Mouse (Mus musculus) liver, embryonic 11.5 days (tissue): ENCODE data around the gene Jup. TPM values are rescaled to one million over a fixed set of nuclear protein-coding genes. Genes with fewer than 3 reads are reported as not detected.

Source experiments
- ATAC-seq: fragments of 200-750 bp; cut with Nextera tagmentation; replicated peaks from 2 replicates; pipeline ENCODE4 v1.8.0; 2017; ENCODE audit warnings: moderate number of reproducible peaks, mild to moderate bottlenecking, moderate TSS enrichment, moderate library complexity; ENCODE audit not compliant: low FRiP score
- DNase-seq: peaks from one replicate; pipeline ENCODE4 v3.0.0-alpha.2; 2017; ENCODE audit warnings: low spot score
- H3K27ac ChIP-seq: fragments of 300-500 bp; sonication (generic); 2 replicates; pipeline ENCODE4 v1.5.1; 2014; ENCODE audit warnings: mild to moderate bottlenecking, low read depth, low read length, control low read depth
- H3K27me3 ChIP-seq: fragments of 300-500 bp; sonication (generic); replicated peaks from 2 replicates; pipeline ENCODE4 v1.6.1; 2014; ENCODE audit warnings: low read length, mixed read lengths; ENCODE audit not compliant: control insufficient read depth, insufficient read depth
- H3K36me3 ChIP-seq: fragments of 300-500 bp; sonication (generic); 2 replicates; pipeline ENCODE4 v1.6.1; 2014; ENCODE audit warnings: mild to moderate bottlenecking, low read length, moderate library complexity, mixed read lengths; ENCODE audit not compliant: control insufficient read depth, insufficient read depth
- H3K4me1 ChIP-seq: fragments of 300-500 bp; sonication (generic); replicated peaks from 2 replicates; pipeline ENCODE4 v1.6.1; 2014; ENCODE audit warnings: low read length, mixed read lengths; ENCODE audit not compliant: control insufficient read depth, insufficient read depth
- H3K4me2 ChIP-seq: fragments of 300-500 bp; sonication (generic); 2 replicates; pipeline ENCODE4 v1.6.1; 2014; ENCODE audit warnings: mild to moderate bottlenecking, control low read depth, moderate library complexity
- H3K4me3 ChIP-seq: fragments of 300-500 bp; sonication (generic); 2 replicates; pipeline ENCODE4 v1.5.1; 2014; ENCODE audit warnings: low read depth, low read length, control low read depth
- H3K9ac ChIP-seq: fragments of 300-500 bp; sonication (generic); 2 replicates; pipeline ENCODE4 v1.6.1; 2014; ENCODE audit warnings: low read depth, low read length, control low read depth
- H3K9me3 ChIP-seq: fragments of 300-500 bp; sonication (generic); 2 replicates; pipeline ENCODE4 v1.6.1; 2016; ENCODE audit warnings: low read length, inconsistent platforms, mixed read lengths; ENCODE audit not compliant: control insufficient read depth
- WGBS: fragments of 180-500 bp; shearing (Covaris S2); extraction: QIAGEN DNeasy Blood & Tissue Kit; methylation state at CpG from one replicate; pipeline ENCODE4 v1.1.7; 2014; 5-methylcytosine and 5-hydroxymethylcytosine counted together
- polyA plus RNA-seq: library from polyadenylated mRNA; unstranded; fragments of >200 nt; fragmentation: Nextera tagmentation; extraction: Ambion mirVana; gene quantifications from 2 replicates; pipeline ENCODE4 v1.2.1, GENCODE M21; 2014

Jup gene
- 38.8 and 41.6 TPM in 2 replicates for polyA plus RNA-seq

DNA sequence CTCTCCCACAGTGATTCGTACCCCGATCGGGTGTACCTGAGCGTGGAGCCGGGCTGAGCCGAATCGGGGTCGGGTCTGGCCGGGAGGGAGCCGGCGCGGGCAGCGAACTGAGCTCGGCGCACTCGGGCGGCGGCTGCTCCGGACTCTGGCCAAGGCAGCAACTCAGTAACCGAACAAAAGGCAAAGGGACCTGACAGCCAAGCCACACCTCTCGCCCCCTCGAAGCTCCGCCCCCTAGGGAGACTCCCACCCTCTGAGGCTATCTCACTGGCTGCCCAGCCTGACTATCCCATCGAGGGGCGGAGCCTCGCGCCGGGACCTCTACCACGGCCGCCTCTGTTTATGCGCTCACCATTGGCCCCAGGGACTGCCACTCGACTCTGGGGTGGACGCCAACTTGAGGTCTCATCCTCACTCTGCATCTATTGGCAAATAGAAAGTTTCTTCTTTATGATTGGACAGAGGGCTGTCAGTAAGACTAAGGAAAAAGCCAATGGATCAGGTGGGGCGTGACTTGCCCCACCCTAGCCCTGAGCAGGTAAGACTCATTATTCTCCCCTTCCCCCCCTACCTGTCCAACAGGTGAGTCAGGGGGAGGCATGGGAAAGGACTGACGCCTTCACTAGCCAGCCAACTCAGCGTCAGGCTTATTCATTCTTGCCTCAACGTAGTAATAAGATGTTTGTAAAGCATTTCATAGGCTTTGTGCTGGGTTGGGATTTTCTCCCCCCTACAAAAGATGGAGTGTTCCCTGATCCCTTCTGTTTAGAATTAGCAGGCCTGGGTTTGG lies at the start of gene Jup:
Gene Jup (minus strand): TSS at position 164 of the 790 bp plus-strand sequence.
- Histone ChIP-seq H3K27ac (peak within 1 kb of the TSS; percentile 70; the same call in 1 of the 2 replicates), H3K4me1 (peaks cover 29% of the 10 kb centered on the region)
- WGBS: 1% methylated on average over 37 of the region's 37 CpGs

DNA sequence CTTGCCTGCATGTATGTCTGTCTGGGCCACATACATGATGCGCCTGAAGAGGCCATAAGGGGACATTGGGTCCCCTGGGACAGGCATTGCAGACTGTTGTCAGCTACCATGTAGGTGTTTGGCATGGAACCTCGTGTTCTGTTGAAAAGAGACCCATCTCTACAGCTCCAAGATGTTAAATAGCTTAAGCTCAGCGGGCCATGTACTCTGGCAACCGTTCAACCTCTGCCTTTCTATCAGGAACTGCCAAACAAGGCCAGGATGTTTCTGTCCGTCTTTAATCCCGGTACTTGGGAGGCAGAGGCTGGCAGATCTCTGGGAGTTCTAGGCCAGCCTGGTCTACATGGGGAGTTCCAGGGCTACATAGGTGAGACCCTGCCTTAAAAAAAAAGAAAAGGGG lies 45.1 kb upstream of the Jup start:
- Histone ChIP-seq H3K4me1 (peaks cover 11% of the 10 kb centered on the region), H3K4me2 (no peak overlapping the region), H3K27ac (no peak overlapping the region), H3K9me3 (no peaks in the 10 kb centered on the region), H3K9ac (no peak overlapping the region), H3K27me3 (no peaks in the 10 kb centered on the region), H3K36me3 (peaks cover 4% of the 10 kb centered on the region), H3K4me3 (no peak overlapping the region)
- WGBS: 87% methylated on average over 6 of the region's 6 CpGs
- DNase-seq (no peak), ATAC-seq (no peak)

More for the DNA sequence above, at the start of gene Jup:
- no peaks in the 10 kb centered on the region for H3K9me3 ChIP-seq
- DNase-seq (peak; percentile 98), ATAC-seq (peak; percentile 97)
- no peaks in the 10 kb centered on the region for H3K27me3 ChIP-seq
- H3K9ac ChIP-seq: peak within 1 kb of the TSS; percentile 69
- H3K4me2 ChIP-seq: peak within 1 kb of the TSS; percentile 73
- peak within 1 kb of the TSS; percentile 71 for H3K4me3 ChIP-seq
- H3K36me3 ChIP-seq: no peaks in the 10 kb centered on the region; the same call in 1 of the 2 replicates

DNA sequence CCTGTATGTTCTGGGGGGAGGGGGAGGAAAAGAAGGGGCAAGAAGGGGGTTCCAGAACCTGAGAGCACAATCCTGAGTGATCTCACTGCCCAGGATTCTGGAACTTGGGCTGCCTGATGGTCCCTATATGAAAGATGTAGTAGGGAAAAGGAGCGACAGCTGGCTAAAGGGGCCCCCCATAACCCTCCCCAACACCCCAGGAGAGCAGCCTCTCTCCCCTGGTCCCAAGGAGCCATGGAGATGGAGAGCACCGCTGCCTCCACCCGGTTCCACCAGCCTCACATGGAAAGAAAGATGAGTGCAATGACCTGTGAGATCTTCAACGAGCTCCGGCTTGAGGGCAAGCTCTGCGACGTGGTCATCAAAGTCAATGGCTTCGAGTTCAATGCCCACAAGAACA lies 44.2 kb upstream of the Jup start, which contains the start of the genes Nt5c3b and Klhl10:
Gene Nt5c3b (minus strand): TSS at position 12 of the 400 bp plus-strand sequence.
Gene Klhl10 (plus strand): TSS at position 121 of the 400 bp plus-strand sequence.
- ATAC-seq (no peak), DNase-seq (no peak)
- Histone ChIP-seq H3K27ac (no peak within 1 kb of the TSS), H3K27me3 (no peaks in the 10 kb centered on the region), H3K4me2 (peak within 1 kb of the TSS; percentile 70), H3K4me3 (peak within 1 kb of the TSS; percentile 68), H3K9me3 (no peaks in the 10 kb centered on the region), H3K4me1 (peaks cover 11% of the 10 kb centered on the region), H3K9ac (peak within 1 kb of the TSS; percentile 78), H3K36me3 (peaks cover 8% of the 10 kb centered on the region)
- 79% methylated on average over 8 of the region's 8 CpGs for WGBS

DNA sequence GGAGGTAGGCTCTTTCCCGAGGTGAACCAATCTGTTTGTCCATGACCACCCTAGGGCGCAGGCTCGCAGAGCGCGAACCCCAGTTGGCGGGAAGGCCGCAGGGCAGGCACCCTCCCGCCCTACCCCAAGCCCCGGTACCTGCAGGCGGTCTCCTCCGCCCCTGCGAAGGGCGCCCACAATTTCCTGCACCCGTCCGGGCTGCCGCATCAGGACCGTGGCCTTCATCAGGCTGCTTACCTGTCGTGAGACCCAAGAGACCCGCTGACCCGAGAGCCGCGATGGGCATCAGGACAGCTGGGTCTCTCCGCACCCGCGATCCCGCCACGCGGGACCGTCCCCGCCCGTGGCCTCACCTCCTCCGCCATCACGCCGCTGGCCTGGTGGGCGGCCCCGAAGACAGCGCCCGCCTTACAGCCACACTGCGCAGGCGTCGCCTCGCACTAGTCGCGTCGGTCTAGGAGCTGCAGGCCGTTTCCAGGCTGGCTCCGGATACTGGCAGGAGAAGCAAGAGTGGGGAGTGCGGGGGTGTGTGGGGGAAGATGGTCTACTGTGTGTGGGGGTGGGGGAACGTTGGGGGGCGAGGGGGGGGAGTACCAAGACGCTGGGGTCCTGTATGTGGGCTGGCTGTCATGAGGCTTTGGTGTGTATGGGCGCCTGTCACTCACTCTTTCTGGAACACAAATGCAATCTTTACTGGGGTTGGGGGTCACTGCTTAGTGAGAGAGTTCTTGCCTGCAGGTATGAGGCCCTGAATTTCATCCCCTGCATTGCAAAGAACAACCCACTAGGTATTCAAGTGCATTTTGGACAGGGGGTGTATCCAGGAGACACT lies 43.3 kb upstream of the Jup start:
- peak; percentile 94 for ATAC-seq
- Histone ChIP-seq H3K4me1 (peaks cover 11% of the 10 kb centered on the region), H3K9me3 (no peaks in the 10 kb centered on the region), H3K27ac (no peak overlapping the region), H3K4me3 (peak overlapping the region; percentile 68), H3K4me2 (peak overlapping the region; percentile 70), H3K9ac (peak overlapping the region; percentile 78), H3K27me3 (no peaks in the 10 kb centered on the region), H3K36me3 (peaks cover 13% of the 10 kb centered on the region)
- WGBS: 2% methylated on average over 50 of the region's 52 CpGs
- DNase-seq: peak; percentile 75

DNA sequence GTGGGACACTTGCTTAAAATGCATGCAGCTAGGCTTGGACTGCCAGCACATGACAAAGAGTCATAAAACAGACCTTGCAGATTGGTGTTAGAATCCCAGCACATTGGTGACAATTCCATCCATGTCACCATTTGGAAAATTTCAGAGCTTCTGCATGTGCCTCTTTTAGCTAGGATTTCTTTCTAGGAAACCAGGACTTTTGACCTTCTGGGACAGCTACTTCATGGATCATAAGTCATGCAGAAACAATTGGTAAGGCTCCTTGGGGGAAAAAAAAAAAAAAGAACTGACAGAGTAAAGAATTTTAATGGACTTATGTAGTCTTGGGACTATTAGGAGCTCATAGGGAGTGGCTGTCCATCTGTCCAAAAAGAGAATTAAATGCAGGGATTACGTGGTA lies 40.3 kb upstream of the Jup start:
- no peak overlapping the region for H3K27ac ChIP-seq
- 90% methylated on average over 1 of the region's 1 CpGs for WGBS

DNA sequence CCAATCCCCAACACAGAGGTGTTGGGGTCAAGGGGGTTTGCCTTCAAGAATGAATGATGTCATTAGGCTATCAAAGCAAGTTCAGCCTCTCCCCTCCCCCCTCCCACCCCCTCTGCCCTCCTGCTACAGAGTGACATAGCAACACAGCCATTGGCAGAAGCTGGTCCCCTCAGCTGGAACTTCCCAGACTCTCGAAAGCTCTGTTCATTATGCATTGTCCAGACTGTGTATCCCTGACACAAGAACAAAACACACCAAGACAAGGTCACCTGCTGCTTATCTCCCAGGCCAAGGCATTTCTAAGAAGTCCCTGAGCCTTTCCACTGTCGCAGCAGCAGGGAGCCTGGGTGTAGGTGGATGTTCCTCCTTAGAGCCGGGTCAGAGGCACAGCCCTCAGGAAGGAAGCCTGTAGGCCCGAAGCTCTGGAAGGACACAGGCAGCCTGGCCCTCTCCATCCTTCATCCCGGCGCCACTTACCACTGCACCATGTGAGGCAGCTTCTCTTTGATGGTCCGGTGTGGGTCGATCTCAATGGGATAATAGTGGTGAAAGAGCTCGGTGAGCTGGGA lies 38.2 kb upstream of the Jup start:
- Histone ChIP-seq H3K4me1 (peaks cover 8% of the 10 kb centered on the region), H3K9ac (no peak overlapping the region), H3K27me3 (no peaks in the 10 kb centered on the region), H3K36me3 (peaks cover 16% of the 10 kb centered on the region), H3K4me3 (no peak overlapping the region), H3K4me2 (no peak overlapping the region), H3K9me3 (no peaks in the 10 kb centered on the region), H3K27ac (no peak overlapping the region)
- ATAC-seq (no peak), DNase-seq (no peak)
- WGBS: 84% methylated on average over 9 of the region's 9 CpGs

More for the DNA sequence above, 40.3 kb upstream of the Jup start:
- peaks cover 13% of the 10 kb centered on the region for H3K36me3 ChIP-seq
- no peak overlapping the region for H3K9ac ChIP-seq
- DNase-seq (no peak), ATAC-seq (no peak)
- H3K9me3 ChIP-seq: no peaks in the 10 kb centered on the region
- H3K4me3 ChIP-seq: no peak overlapping the region
- no peak overlapping the region for H3K4me2 ChIP-seq
- peaks cover 11% of the 10 kb centered on the region for H3K4me1 ChIP-seq
- H3K27me3 ChIP-seq: no peaks in the 10 kb centered on the region

DNA sequence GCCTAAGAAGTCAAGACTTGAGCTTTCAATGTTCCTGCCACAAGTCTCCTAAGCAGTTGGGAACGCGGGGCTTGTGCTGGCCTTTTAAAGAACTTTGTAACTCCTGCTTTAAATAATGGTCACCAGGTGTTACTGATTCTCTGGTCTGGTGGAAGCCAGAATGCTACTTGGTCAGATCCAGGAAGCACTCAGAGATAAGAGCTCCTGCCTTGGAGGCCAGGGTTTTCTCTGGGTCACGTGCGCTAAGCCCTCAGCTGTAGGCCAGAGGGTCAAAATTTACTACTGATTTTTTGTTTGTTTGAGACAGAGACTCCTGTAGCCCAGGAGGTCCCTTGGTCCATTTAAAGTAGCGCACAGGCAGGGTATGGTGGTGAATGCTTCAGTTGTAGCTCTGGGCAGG lies 34.4 kb upstream of the Jup start:
- 68% methylated on average over 5 of the region's 5 CpGs for WGBS
- no peak for ATAC-seq
- Histone ChIP-seq H3K27ac (no peak overlapping the region), H3K9ac (no peak overlapping the region), H3K4me3 (no peak overlapping the region), H3K27me3 (no peaks in the 10 kb centered on the region), H3K36me3 (peaks cover 8% of the 10 kb centered on the region; the same call in 1 of the 2 replicates), H3K4me1 (no peaks in the 10 kb centered on the region), H3K4me2 (no peak overlapping the region), H3K9me3 (no peaks in the 10 kb centered on the region)
- DNase-seq: no peak

DNA sequence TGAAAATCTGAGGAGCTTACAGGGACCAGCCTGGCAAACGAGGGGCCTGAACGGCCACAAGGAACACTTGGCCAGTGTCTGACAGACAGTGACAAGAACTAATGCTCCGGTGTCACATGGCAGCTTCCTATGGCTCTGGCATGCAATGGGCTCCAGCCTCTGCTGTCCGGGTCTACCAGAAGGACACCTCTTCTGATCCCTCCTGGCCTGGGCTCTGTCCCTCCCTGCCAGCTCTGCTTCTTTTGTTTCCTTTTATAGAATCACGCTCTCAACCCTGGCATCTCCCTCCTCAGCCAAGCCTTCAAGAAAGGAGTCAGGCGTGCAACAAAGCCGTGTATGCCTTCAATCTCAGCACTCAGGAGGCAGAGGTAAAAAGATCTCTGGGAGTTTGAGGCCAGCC lies 32.5 kb upstream of the Jup start:
- Histone ChIP-seq H3K4me3 (no peak overlapping the region), H3K9ac (no peak overlapping the region), H3K9me3 (no peaks in the 10 kb centered on the region), H3K4me1 (peaks cover 5% of the 10 kb centered on the region), H3K27me3 (no peaks in the 10 kb centered on the region), H3K27ac (no peak overlapping the region; the same call in 1 of the 2 replicates), H3K36me3 (peaks cover 3% of the 10 kb centered on the region; the same call in 1 of the 2 replicates), H3K4me2 (no peak overlapping the region)
- no peak for DNase-seq
- WGBS: 91% methylated on average over 7 of the region's 7 CpGs
- ATAC-seq: no peak
